Mouse (Mus musculus) gastrocnemius, adult 18-20 months (tissue): ENCODE measurements around the gene Olfr790. TPM values are rescaled to one million over a fixed set of nuclear protein-coding genes. Genes with fewer than 3 reads are reported as not detected.

Source experiments
- DNase-seq: peaks from one replicate; pipeline ENCODE4 v3.0.0; 2021; ENCODE audit warnings: low spot score
- long read RNA-seq, 2 experiments: library from polyadenylated mRNA; stranded (forward); transcript quantifications; one replicate each; pipeline ENCODE4 v2.0.0; 2021
- total RNA-seq, 2 experiments: library from RNA; stranded (reverse); gene quantifications; 2 replicates each; pipeline ENCODE4 v1.2.3; 2021

The Olfr790 gene
- not detected for total RNA-seq
- long read RNA-seq, experiment 1, result 0 reads
- long read RNA-seq, experiment 2, result 0 reads

GRCm38 (mm10) chr10:129498192-129498591 lies at the start of gene Olfr790:
TSS of gene Olfr790 (plus strand) at chr10:129498492.
- no peak for DNase-seq

GRCm38 (mm10) chr10:129461562-129461961 lies 36.7 kb upstream of the Olfr790 start, which contains the start of gene Olfr787:
TSS of gene Olfr787 (plus strand) at chr10:129461862.
- no peak for DNase-seq

- no peak for DNase-seq
Observed at GRCm38 (mm10) chr10:129470698-129471097, 27.6 kb upstream of the Olfr790 start, which contains the start of gene Olfr788. TSS of gene Olfr788 (plus strand) at chr10:129470998.

- no peak for DNase-seq
Observed at GRCm38 (mm10) chr10:129473256-129473655, 25.0 kb upstream of the Olfr790 start.

- no peak for DNase-seq
Observed at GRCm38 (mm10) chr10:129473723-129474122, 24.6 kb upstream of the Olfr790 start.

GRCm38 (mm10) chr10:129484452-129484851 lies 13.8 kb upstream of the Olfr790 start, which contains the start of gene Olfr789:
TSS of gene Olfr789 (plus strand) at chr10:129484752.
- no peak for DNase-seq

GRCm38 (mm10) chr10:129490101-129490500 lies 8.2 kb upstream of the Olfr790 start:
- no peak for DNase-seq

GRCm38 (mm10) chr10:129521492-129521891 lies 23.2 kb downstream of the Olfr790 start, which contains the start of gene Olfr791:
TSS of gene Olfr791 (plus strand) at chr10:129521792.
- DNase-seq, result no peak

- DNase-seq, result no peak
Observed at GRCm38 (mm10) chr10:129538862-129539261, 40.6 kb downstream of the Olfr790 start, which contains the start of gene Olfr792. TSS of gene Olfr792 (plus strand) at chr10:129539162.

GRCm38 (mm10) chr10:129549354-129549753 lies 51.1 kb downstream of the Olfr790 start:
- no peak for DNase-seq

Other genes with a start within 250 kb of the Olfr790 start
- not detected for gene Olfr776, start 239.4 kb upstream of the Olfr790 start, total RNA-seq
- gene Olfr777, start 227.0 kb upstream of the Olfr790 start, total RNA-seq, result not detected
- not detected for gene Olfr780, start 180.4 kb upstream of the Olfr790 start, total RNA-seq
- not detected for gene Olfr781, start 169.6 kb upstream of the Olfr790 start, total RNA-seq
- not detected for gene Olfr782, start 149.6 kb upstream of the Olfr790 start, total RNA-seq
- not detected for gene Olfr784, start 114.4 kb upstream of the Olfr790 start, total RNA-seq
- gene Olfr785, start 93.1 kb upstream of the Olfr790 start, total RNA-seq, result not detected
- gene Olfr786, start 71.2 kb upstream of the Olfr790 start, total RNA-seq, result not detected
- gene Olfr787, start 36.6 kb upstream of the Olfr790 start, total RNA-seq, result not detected
- not detected for gene Olfr788, start 27.5 kb upstream of the Olfr790 start, total RNA-seq
- gene Olfr789, start 13.7 kb upstream of the Olfr790 start, total RNA-seq, result not detected
- not detected for gene Olfr791, start 23.3 kb downstream of the Olfr790 start, total RNA-seq
- gene Olfr792, start 40.7 kb downstream of the Olfr790 start, total RNA-seq, result not detected
- gene Olfr794, start 69.2 kb downstream of the Olfr790 start, total RNA-seq, result not detected
- gene Olfr796, start 114.1 kb downstream of the Olfr790 start, total RNA-seq, result not detected
- not detected for gene Olfr798, start 129.4 kb downstream of the Olfr790 start, total RNA-seq
- not detected for gene Olfr799, start 139.0 kb downstream of the Olfr790 start, total RNA-seq
- not detected for gene Olfr800, start 159.2 kb downstream of the Olfr790 start, total RNA-seq
- gene Olfr801, start 175.4 kb downstream of the Olfr790 start, total RNA-seq, result not detected
- gene Olfr802, start 189.7 kb downstream of the Olfr790 start, total RNA-seq, result not detected
- gene Olfr803, start 195.8 kb downstream of the Olfr790 start, total RNA-seq, result not detected
- not detected for gene Olfr804, start 204.7 kb downstream of the Olfr790 start, total RNA-seq
- gene Olfr805, start 230.9 kb downstream of the Olfr790 start, total RNA-seq, result not detected
- gene Olfr806, start 243.4 kb downstream of the Olfr790 start, total RNA-seq, result not detected